Mouse (Mus musculus) right cerebral cortex, postnatal 4 days (tissue): ENCODE results near the gene Gm20503.

Source experiments
- DNase-seq: peaks from one replicate; pipeline ENCODE4 v3.0.0-alpha.2; 2022

The Gm20503 gene

DNA sequence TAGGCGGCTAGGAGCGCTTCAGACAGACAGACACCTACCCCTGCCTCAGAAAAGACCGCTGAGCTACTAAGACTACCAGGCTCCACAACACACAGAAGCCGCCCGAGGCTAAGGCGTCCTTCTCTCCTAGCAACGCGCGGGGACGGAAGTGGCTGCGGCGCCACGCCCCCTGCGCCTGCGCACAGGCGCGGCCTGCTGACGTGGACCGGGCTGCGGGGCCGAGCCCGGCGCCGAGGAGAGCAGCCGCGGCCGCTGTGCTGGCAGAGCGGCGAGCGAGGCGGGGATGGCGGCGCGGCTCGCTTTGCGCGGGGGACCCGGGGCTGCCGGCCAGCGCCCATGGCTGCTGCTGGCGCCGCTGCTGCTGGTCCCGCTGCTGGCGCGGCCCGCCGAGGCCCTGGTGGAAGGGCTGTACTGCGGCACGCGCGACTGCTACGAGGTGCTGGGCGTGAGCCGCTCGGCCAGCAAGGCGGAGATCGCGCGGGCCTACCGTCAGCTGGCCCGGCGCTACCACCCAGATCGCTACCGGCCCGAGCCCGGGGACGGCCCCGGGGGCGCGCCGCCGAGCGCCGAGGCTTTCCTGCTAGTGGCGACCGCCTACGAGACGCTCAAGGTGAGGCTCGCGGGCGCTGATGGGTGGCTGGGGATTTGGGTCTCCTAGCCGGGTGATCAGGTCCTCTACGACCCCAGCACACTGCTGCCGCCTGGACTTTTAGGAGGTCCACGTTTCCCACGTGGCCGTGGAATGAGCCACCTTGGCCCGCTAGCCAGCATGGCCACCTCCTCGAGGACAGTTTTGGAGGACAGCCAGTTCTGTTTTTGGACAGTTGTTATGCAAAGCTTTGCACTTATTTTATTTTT, at the start of gene Gm20503:
Gene Gm20503 (plus strand): TSS at position 263 of the 858 bp plus-strand sequence.
- DNase-seq: peak; percentile 84

DNA sequence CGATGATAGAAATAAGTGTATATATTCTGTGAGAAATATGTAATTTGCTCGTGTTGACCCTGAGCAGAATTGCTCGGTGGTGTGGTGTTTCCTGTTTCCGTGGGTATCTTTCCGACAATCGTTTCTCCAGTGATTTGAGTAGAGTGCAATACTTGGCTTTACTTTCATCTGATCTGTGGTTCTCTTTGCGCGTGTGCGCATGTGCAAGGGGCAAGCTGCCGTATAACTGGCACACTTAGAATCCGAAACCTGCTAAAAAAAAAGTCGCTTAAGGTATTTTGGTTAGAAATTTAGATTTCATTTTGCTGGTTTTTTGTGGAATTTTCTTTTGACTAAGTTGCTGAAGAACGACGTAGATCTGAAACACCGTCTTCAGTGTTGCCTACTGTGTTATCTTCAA, 41.3 kb upstream of the Gm20503 start:
- no peak for DNase-seq

DNA sequence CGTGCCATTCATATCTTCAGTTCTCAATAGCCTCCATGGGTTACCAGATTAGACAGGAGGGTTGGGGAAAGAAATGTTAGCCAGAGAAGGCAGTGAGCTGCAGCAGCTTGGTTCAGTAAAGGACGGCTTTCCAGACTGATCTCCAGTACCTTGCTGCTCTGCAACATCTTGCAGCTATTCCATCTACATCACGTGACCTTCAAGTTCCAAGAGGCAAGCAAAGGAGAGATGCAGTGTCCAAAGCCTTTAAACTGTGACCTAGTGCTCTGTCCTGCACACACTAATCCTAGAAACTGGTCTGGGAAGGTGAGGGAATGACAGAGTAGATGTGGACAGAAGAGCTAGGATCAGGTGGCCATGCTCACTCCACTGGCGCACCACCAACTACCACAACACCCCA, 39.7 kb upstream of the Gm20503 start:
- DNase-seq: no peak

DNA sequence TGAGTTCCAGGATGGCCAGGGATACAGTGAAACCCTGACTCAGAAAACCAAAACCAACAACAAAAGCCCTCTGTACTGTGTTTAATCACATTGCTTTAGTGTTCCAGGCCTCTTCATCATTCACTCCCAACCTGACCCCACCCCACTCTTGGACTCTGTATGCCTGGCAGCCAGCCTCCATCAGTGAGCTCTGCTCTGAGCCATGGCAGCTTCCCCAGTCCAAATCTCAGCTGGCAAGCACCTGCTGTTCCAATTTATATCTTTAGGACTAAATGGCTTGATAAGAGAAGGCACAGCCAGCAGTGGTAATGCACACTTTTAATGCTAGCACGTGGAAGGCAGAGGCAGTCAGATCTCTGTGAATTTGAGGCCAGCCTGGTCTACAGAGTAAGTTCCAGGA, 37.9 kb upstream of the Gm20503 start:
- no peak for DNase-seq

DNA sequence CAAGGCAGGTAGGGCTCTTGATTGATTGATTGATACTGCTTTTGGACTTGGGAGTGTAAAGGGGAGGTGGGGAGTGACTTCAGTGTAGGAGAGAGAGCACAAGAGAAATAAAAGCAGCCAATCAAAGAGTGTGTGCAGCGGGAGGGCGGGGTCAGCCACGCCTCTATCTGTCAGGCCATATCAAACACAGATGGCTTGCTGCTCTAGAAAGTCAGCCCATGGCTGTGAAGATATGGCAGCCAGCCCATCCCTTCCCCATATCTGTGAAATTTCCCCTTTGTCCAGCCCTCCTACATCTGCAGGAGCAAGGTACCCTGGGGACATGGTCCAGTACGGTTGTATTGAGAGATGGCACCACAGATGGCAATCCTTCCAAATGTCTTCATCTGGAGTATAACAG, 32.3 kb upstream of the Gm20503 start:
- DNase-seq: no peak

DNA sequence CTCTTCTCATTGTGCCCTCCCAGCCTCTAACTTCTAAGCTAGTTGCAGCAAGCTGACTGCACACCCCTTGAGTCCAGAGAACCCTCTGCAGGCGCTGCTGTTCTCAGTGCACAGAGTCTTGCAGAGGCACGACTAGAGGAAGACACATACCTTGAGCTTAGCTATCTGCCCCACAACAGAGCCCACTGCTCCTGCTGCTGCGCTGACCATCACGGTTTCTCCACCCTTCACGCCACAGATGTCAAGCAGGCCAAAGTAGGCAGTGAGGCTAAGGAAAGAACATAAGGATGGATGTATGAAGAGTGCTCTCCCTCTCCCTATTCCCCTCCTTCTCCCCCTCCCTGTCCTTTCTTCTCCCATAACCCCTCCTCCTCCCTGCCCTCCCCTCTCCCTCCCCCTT, 27.3 kb upstream of the Gm20503 start:
- no peak for DNase-seq

DNA sequence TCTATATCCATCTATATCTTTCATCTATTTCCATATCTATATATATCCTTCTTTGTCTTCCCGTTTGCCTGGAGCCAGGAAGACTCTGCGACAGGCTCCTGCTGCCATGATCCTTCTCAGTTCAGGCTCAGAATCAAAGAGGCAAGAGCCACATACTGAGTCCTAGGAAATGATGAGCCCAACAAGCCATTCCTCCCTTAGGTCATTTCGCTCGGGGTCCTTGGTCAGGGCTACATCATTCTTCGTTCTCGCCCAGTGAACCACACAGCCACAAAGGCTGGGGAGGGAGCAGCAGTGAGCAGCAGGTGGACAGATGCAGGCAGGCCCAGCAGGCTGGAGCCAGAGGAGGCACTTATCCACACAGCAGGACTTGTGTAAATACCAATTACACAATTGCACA, 21.6 kb upstream of the Gm20503 start:
- DNase-seq: no peak

DNA sequence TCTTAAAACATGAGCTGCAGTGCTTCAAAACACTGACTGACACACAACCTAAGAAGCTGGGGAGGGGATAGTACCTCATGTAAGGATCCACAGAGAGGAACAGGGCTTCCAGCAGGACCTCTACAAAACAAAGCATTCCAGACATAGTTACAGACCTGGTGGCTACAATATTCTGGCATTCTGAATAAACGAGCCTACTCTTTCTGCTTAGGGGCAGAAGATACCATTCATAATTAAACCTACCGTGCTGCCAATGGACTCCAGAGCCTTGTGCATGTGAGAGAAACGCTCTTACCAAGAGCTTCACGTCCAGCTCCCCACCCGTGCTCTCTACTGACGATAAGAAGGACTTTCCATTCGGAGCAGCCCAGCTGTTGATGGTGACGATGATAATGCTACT, 20.2 kb upstream of the Gm20503 start:
- no peak for DNase-seq

DNA sequence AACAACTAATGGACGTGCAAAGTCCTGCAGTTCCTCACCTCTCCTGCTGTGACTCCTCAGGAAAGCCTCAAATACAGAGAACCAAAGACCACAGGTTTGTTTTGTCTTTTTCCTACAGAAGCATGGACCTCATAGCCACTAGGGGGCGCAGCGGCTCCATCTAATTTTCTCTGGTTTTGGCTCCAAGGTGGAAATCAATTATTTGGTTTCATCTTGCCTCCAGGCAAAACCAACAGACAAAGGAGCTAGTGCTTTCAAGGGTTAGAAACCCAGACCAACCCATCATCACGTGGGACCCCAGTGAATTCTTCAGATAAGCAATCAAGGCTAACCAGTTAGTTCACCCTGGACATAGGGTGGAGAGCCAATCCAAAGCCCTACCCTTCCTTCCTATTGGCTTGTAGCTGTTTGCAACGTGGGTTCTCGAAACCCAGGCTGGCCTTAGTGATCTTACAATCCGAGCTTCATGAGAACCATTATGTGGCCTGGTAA, 17.8 kb upstream of the Gm20503 start:
- peak; percentile 86 for DNase-seq

DNA sequence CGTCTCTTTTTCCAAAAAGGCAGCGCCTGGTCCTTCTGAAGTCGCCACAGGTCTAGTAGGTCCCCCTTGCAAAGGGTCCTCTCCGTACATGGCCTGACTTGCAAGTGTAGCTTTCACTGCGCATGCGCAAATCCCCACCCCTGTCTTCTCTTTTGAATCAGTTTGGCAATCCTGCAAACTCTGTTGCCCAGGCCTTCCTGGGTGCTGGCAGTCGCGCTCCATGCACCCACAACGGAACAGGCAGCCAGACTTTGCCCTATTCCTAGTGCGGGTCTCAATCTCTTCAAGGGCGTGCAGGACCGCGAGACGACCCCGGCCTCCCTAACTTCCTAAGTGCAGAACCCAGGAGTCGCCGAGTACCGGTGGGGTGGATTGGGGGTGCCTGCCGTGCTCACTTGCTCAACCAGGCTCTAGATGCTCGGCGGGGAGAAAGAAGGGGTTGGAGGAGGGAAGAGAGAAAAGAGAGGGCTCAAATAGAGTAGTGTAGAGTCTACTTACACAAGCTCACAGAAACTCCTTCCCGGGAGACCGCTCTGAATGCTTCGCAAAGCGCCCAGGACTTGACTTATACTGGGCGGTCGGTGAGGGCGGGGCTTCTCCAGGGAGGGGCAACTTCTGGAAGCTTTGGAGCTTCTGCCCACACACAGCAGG, 16.3 kb upstream of the Gm20503 start, which contains the start of gene Ptgr1:
Gene Ptgr1 (minus strand): TSS at position 580 of the 651 bp plus-strand sequence.
- DNase-seq: peak; percentile 84

DNA sequence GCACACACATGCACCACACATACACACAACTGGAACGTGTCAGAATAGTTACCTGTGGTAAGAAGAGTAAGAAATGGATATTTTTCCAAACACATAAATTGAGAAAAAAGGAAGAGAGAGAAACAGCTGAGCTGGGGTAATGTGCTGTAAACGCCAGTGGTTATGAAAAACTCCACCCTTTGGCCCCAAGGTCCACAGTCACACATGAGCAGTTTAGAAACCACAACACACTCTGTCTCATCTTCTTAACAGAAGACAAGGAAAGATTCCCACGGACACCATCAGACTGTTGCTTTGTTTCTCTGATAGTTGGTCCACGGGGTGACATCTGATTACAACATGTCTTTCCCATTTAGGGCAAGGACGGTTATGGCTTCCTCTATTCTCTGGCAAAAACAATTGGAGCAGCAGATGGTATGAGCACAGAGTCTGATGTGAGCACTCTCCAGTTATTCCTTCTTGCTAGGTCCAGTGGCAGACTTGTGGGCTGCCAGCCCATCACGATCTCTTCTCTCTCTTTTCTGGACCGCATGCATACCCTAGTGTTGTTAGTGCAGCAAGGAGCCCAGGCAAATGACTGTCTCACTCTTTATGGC, 13.6 kb upstream of the Gm20503 start:
- no peak for DNase-seq

DNA sequence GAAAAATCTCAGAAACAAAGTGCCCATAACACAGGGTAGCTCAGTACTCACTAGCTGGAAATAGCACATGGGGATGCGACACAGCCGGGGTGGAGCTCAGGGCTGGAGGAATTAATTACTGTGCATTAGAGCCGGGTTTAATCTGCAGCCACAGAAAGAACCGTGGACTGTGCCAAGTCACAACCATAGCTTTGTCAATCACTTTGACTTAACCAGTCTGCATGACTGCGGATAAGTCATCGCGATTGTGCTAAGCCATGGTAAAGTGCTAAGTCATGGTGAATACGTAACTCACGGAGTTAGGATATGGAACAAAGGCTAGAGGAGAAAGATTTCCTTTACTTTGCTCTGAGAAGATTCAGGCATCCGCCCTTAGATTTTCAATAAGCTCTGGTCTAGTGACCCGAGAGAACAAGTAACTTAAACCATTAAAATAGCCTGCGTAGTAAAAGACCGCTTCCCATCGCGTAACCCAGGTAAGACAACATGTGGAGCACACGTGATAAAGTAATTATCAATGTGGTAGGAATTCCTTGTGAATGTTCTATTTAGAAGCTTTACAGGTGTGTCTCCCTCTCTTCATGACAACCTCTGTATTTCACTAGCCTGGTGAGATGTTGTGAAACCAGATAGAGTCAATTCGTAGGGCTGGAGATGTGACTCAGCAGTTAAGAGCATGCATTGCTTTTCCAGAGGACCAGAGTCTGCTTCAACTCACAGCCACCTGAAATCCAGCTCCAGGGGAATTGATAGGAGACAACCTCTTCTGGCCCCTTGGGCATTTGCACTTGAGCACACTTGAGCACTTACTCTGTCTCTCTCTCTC, 12.2 kb upstream of the Gm20503 start:
- no peak for DNase-seq

DNA sequence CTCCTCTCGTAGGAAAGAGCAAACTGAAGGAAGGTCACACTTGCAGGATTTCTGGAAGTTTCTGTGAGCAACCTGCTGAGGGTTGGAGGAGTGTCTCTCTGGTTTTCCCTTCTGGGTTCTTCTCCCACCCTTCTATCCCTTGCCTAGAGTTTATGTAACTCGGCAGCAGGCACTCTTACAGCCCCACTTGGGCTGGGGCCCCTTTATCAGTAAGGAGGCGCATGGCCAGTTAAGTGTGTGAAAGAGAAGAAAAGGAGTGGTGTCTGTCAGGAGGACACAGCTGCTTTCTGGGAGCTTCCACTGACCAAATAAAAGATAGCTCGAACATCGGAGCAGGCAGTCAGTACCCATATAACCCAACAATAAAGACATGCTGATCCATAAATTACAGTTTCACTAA, 10.8 kb upstream of the Gm20503 start:
- no peak for DNase-seq

DNA sequence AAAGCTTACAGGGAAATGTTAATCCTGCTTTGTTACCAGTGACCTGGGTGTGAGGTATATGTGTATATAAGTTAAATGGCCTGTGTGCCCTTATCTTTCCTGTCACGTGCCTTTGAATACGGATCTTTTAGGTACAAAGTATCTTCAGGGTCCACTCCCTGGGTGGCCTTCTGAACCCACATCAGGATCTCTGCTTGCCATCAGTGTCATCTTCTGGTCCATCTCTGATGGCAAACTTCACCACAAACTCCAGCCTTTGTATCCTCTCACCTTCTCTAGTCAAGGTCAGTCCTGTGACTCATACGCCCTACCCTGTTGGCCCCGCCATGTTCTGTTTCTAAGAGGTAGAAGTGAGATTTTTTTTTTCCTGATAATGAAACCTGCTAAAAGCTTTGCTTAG, 8.2 kb upstream of the Gm20503 start, which contains the start of gene Dnajc25:
Gene Dnajc25 (plus strand): TSS at position 301 of the 400 bp plus-strand sequence.
- DNase-seq: no peak

DNA sequence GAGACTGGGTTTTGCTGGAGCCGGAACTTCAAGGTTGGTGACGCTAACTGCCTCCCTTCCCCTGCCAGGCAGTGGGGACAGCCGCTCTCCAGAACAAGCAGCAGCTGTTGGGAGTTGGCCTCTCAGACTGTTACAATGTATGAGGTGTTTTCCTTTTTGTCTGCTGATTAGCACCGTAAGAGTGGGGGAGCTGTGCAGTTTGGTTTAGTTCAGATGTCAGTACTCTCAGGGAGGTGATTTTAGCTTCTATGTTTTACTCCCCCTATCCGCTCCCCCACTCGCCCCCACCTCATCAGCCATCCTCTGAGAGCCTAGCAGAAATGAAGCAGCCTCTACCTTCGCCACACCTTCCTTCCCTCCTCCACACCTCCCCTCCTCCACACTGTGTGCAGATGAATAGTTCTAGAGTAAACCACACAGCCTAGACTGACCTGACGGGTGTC, 7.7 kb upstream of the Gm20503 start:
- no peak for DNase-seq

DNA sequence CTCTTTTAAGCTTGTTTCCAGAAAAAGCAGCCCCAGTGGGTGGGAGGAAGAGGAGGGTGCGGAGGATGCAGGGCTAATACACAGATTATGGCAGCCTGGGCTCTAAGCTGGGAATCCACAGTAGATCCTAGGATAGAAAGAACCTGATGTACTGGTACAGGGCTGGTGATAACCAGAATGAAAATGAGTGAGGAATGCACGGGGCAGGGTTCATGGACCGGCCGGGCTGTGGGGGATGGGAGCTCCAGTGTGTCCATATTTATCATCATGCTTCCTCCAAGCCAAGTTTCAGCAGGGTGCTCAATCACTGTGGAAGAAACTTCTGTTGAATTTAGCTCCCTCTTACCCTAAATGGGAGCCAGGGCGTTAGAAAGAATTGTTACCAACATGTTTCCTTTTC, 5.9 kb upstream of the Gm20503 start:
- DNase-seq: no peak

DNA sequence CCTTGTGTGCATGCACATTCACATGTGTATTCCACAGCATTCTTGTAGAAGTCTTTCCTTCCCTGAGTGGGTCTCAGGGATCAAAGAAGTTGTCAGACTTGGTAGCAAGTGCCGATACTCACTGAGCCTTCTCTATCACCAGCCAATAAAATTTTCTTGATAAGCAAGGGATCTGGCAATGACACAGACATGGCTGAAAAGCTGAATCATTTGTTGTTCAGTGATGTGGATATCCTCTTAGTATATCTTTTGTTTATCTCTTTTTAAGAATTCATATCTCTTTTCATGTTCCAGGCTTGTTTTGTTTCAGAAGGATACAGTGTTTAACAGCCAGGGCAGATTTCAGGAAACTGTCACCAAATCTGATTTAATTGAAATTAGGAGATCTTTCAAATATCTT, 4.3 kb upstream of the Gm20503 start:
- DNase-seq: no peak

DNA sequence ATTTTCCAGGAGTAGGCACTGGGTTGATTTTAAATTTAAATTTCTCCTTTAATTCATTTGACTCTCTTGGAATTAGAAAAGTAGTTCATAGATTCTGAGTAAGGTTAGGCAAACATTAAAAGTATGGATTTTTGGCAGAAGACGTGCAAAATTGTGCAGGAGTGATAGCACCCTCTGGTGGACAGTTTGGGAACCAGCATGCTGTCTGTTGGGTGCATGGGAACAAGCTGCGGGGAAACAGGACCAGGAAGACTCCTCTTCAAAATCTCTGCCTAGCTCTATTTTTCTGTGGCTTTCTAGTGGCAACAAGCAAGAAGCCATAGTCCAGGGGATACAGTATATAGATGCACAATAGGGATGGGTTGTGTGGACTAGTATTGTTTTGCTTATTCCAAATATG, 3.3 kb upstream of the Gm20503 start:
- peak; percentile 71 for DNase-seq

DNA sequence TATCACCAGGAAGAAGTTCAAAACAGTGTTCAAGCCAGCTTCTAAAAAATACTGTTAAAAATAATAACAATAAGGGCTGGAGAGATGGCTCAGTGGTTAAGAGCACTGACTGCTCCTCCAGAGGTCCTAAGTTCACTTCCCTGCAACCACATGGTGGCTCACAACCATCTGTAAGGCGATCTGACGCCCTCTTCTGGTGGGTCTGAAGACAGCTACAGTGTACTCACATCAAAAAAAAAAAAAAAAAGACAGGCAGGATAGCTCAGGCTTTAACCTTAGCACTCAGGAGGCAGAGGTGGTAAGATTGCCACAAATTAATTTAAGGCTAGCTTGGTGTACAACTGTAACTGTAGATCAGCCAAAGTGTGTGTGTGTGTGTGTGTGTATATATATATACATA, 2.4 kb upstream of the Gm20503 start:
- DNase-seq: no peak

DNA sequence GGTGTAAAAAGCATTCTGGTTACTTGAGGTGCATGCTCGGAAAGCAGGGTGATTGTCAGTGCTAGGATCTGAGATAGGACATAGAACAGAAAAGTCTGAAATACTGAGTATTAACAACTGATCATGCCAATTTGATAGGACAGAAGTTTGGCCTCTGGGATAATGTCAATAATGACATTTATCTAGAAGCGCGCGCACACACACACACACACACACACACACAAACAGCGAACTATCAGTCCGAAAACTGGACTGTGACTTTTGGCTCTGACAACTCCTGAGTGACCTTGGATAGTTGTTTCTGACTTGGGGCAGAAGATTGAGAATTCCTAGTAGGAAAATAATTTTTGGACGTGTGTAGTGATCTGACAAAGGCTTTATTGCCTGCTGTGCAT, 793 bp downstream of the Gm20503 start:
- DNase-seq: no peak

DNA sequence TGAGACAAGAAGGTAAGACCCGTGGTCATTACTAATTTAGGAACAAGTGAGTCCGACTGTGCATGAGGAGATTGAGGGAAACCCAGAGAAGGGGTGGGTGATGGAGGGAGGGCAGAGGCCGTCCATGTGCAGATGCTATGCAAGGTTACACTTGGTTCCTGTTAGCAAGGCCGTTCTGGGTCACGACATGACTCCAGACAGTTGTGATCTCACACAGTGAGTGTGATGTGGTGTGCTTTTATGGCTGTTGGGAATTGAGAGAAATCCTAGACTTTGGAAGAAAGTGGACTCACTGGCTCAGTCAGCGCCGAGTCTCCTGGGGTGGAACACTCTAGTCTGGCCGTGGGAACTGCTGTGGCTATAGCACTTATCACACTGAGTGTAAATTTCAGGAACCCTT, 3.2 kb downstream of the Gm20503 start:
- DNase-seq: no peak

DNA sequence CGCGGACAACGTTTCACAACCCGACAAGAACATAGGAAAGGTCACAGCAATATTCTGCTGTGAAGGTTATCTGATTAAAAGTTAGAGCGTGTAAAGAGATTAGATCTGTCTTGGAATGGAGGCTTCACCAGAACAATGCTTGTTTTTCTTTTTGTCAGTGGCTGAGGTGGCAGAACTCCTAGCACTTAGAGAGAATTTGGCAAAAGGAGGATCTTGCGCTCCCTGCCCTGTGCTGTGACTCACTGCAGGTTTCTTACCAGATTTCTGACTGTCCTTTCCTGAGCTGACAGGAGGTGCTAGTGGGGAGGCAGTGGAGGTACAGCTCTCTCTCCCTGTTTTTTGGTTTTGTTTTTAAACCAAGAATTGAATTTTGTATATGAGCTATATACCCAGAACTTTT, 4.0 kb downstream of the Gm20503 start:
- DNase-seq: no peak

DNA sequence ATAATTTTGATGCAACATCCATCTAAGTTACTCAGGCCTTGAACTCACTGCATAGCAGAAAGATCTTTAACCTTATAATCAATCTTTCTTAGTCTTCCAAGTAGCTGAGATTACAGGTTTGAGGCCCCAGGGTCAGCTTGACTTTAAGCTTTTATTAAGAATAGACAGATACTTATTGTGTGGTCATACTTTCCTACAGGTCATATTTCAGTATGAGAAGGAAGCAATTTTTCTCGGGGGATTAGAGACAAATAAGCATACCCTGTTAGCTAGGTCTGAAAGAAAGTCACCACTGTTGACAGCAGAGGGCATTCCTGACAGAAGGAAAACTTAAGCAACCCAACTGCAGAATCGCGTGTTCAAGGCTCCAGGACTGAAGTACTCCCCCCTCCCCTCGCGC, 5.0 kb downstream of the Gm20503 start:
- DNase-seq: no peak
